Mouse (Mus musculus): ENCODE data around the gene Vmn1r37.
"Not testable (repeated sequence)": the region's sequence is repeated elsewhere in the genome, so short reads cannot be mapped to it uniquely, and the experiment has no call there.

The Vmn1r37 gene

DNA sequence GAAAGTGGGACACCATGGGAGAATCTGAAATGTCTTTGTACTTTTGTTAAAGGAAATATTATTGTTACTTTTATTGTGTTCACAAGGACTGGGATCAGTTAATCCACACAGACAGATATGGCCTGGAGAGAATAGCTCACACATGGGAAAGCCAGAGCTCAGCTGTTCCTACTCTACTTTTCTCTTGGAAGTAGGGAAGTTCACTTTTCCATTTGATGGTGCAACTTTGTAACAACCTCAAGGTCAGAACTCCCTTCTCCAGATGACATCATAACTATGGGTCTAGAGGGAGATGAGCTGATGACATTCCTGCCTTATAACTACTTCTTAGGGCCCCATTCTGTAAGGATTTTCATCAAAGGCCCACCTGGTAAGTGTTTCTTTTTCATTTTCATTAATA, at the start of gene Vmn1r37:
Gene Vmn1r37 (plus strand): TSS at position 301 of the 400 bp plus-strand sequence.
- DNase-seq (ENCODE audit: low read depth, low spot score): not testable (repeated sequence)

DNA sequence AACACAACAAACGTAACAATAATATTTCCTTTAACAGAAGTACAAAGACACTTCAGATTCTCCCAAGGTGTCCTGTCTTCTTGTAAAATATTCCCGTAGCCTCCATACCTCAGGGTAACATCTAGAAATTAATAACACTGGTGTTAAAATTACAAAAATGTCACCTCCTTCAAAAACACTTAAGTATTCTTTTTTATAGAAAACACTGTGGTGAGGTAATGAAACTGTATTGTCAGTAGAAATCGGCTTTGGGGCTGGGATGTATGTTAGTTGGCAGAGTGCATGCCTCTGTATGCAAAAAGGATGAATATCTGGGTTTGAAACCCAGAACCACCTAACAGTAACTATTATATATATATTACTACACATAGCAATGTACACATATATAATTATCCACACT, 43.4 kb upstream of the Vmn1r37 start, which contains the start of gene Vmn1r35:
Gene Vmn1r35 (minus strand): TSS at position 101 of the 400 bp plus-strand sequence.
- DNase-seq (ENCODE audit: low read depth, low spot score): no peak

DNA sequence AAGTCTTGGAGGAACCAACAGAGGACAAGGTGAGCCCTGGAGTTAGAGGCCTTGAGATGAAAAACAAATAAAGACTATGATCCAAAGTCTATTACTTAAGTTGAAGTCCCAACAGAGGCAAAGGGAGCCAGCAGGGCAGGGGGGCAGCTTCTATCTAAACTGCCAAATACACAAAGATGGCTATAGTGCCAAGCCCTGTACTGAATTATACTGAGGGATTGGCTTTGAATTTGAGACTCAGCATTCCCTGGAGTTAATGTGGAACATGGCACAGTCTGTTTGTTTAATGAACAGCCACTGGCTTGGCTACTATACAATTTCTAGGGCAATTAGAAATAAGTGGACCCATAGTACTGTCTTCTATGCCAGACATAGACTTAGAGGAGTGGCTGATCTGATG, 20.3 kb upstream of the Vmn1r37 start:
- no peak for DNase-seq (ENCODE audit: low read depth, low spot score)

DNA sequence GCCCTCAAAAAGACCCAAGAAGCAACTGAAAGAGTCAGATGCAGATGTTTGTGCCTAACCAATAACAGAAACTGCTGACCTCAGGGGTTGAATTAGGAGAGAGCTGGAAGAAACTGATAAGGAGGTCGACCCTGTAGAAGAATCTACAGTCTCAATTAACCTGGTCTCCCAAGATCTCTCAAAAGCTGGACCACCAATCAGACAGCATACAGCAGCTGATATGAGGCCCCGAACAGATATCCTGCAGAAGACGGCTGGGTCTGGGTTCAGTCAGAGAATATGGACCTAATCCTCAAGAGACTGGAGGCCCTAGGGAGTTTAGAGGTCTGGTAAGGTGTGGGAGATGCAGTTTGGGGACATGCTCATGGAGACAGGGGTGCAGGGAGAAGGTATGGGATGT, 15.3 kb upstream of the Vmn1r37 start:
- DNase-seq (ENCODE audit: low read depth, low spot score): no peak

DNA sequence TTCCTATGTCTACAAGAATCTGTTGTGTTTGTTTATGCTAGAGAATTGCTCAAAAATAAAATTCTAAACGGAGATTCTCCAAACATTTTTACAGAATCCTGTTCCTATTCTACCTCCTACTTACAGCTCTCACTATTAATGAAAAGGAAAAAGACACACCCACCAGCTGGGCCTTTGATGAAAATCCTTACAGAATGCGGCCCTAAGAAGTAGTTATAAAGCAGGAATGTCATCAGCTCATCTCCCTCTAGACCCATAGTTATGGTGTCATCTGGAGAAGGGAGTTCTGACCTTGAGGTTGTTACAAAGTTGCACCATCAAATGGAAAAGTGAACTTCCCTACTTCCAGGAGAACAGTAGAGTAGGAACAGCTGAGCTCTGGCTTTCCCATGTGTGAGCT, 10.1 kb upstream of the Vmn1r37 start, which contains the start of gene Vmn1r36:
Gene Vmn1r36 (minus strand): TSS at position 101 of the 400 bp plus-strand sequence.
- not testable (repeated sequence) for DNase-seq (ENCODE audit: low read depth, low spot score)

DNA sequence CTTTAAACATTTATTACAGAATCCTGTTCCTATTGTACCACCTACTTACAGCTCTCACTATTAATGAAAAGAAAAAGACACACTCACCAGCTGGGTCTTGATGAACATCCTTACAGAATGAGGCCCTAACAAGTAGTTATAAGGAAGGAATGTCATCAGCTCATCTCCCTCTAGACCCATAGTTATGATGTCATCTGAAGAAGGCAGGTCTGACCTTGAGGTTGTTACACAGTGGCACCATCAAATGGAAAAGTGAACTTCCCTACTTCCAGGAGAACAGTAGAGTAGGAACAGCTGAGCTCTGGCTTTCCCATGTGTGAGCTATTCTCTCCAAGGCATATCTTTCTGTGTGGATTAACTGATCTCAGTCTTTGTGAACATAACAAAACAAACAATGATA, 53.3 kb downstream of the Vmn1r37 start, which contains the start of gene Vmn1r38:
Gene Vmn1r38 (minus strand): TSS at position 101 of the 400 bp plus-strand sequence.
- DNase-seq (ENCODE audit: low read depth, low spot score): not testable (repeated sequence)

All from telencephalon, adult 2 months (tissue).